Mouse (Mus musculus): ENCODE measurements around the gene Rptor.

The Rptor gene

GRCm38 (mm10) chr11:119784672-119785341 lies 182.1 kb downstream of the Rptor start:
- DNase-seq (ENCODE audit: low spot score), result no peak

DNA sequence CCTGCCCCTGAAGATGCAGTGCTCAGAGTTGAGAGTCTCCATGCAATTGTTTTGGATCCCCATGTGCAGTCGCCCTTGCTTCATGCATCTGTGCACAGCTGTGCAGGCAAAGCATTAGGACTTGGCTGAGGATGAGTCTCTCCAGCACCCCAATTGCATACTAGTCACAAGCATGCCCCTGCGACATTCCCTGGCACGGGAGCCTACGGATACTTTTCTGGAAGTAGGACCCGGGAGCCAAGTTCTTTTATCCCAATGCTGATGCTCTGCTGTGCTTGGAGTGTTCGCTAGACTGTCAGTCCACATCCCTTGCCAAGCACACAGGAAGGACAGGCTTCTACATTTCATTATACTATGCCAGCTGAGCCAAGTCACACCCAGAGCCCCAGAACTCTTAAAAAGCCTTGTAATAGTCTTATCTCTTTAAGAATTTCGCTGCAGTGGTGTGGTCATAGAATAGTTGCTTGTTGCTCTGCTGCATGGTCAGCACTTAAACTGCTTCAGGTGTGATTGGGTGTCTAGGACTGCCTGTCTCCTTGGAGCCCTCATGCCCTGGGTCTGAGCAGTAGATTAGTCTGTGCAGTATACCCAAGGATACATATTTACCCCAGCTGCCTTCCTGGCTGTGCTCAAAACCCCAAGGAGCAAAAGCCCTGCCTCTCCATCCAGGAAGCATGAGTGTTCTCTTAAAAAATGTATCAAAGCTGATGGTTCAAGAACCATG lies 183.1 kb downstream of the Rptor start:
- DNase-seq (ENCODE audit: low spot score), result no peak

GRCm38 (mm10) chr11:119786385-119786880 lies 183.7 kb downstream of the Rptor start:
- DNase-seq (ENCODE audit: low spot score), result no peak

DNA sequence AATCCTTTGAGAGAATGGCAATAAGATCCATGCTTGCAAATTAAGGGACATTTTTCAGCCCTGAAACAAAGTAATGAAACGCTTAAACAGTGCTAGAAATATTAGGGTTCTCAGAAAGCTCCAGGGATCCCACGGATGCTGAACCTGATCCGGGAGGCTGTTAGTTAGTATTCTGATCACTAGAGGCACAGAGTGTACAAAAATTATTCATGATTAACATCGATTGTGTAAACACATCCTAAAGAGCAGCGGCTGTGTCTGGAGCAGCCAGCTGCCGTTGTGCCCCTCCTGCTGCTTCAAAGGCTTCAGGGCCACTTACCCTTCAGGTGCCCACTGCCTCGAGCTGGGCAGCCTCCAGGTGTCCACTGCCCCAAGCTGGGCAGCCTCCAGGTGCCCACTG lies 185.8 kb downstream of the Rptor start:
- no peak for DNase-seq (ENCODE audit: low spot score)

- no peak for DNase-seq (ENCODE audit: low spot score)
Measured at GRCm38 (mm10) chr11:119788919-119789713, 186.4 kb downstream of the Rptor start.

- no peak for DNase-seq (ENCODE audit: low spot score)
Measured at GRCm38 (mm10) chr11:119791923-119792564, 189.3 kb downstream of the Rptor start.

GRCm38 (mm10) chr11:119793378-119793777 lies 190.7 kb downstream of the Rptor start:
- no peak for DNase-seq (ENCODE audit: low spot score)

GRCm38 (mm10) chr11:119794020-119794419 lies 191.3 kb downstream of the Rptor start:
- no peak for DNase-seq (ENCODE audit: low spot score)

DNA sequence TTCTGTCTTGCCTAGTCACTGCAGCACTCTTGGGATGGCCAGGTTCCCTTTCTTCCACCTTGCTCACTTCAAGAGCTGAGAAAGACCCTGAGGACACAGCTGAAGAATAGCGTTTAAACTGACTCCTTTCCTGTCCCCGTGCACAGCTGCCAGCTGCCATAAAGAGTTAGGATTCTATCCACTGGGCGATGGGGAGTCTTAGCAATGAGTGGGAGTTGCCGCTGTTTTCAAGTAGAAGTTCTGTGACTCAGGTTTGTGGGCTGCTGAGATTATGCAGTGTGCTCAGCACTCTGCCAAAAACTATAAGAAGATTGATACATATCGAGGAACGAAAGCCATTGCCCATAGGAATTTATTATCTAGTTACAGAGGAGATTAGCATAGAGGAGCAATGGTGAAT lies 192.0 kb downstream of the Rptor start:
- no peak for DNase-seq (ENCODE audit: low spot score)

GRCm38 (mm10) chr11:119796406-119796805 lies 193.7 kb downstream of the Rptor start:
- no peak for DNase-seq (ENCODE audit: low spot score)

DNA sequence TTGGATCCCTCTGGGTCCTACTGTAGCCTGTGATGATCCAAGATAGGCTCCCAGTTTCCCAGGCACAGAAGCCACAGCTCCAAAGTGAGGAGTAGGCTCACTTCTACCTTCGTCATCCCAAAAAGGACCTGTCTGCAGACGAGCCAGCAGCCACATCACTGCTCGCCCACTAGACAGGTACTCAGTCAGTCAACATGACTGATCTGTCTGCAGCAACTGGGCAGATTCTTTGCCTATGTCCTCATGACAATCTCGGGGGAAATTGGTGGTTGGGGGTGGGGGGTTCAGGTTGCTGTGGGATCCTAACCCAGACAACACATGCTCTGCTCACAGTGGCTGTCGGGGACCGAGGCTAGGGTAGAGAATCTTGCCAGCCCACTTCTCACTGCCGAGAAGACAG lies 194.1 kb downstream of the Rptor start:
- no peak for DNase-seq (ENCODE audit: low spot score)

GRCm38 (mm10) chr11:119799536-119799935 lies 196.8 kb downstream of the Rptor start:
- DNase-seq (ENCODE audit: low spot score), result no peak

- DNase-seq (ENCODE audit: low spot score), result no peak
Measured at GRCm38 (mm10) chr11:119801855-119802254, 199.2 kb downstream of the Rptor start.

DNA sequence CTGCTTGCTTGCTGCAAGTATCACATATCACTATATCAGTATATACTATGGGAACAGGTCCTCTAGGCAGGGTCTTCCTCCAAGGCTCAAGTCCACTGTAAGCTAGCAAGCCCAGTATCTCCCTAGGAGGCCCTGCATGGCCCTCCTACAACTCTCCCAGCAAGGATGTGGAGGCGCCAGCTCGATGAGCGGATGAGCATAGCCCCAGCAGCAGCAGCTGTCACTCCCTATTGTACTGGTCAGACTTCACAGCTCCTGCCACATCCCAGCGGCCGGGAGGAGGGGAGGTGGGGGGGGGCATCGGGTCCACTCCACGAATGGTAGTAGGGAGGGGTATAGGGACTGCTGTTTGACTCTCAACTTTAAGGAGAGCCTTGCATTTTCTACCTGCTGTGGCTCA lies 200.2 kb downstream of the Rptor start:
- DNase-seq (ENCODE audit: low spot score), result no peak

GRCm38 (mm10) chr11:119804392-119804791 lies 201.7 kb downstream of the Rptor start:
- no peak for DNase-seq (ENCODE audit: low spot score)

- no peak for DNase-seq (ENCODE audit: low spot score)
Measured at GRCm38 (mm10) chr11:119805112-119805750, 202.5 kb downstream of the Rptor start.

DNA sequence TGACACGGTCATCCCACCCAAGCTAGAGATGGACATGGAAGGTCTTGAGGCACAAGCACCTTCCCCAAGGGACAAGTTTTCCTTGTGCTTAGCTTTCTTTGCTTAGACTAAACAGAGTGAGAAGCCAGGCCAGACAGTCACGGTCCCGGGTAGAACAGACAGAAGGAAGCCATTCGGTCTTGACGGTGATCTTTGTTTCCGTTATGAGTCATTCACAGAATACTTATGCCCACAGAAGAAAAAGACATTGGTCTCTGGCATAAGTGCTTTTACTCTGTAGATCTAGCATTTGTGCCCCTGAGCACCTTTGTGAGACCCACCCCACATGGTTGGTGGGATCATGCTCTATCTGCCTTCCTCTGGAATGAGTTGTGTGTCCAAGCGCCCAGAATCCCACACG lies 203.8 kb downstream of the Rptor start:
- DNase-seq (ENCODE audit: low spot score), result no peak

GRCm38 (mm10) chr11:119807431-119808031 lies 204.8 kb downstream of the Rptor start:
- no peak for DNase-seq (ENCODE audit: low spot score)

- no peak for DNase-seq (ENCODE audit: low spot score)
Measured at GRCm38 (mm10) chr11:119808647-119809280, 206.1 kb downstream of the Rptor start.

GRCm38 (mm10) chr11:119809309-119809708 lies 206.6 kb downstream of the Rptor start:
- DNase-seq (ENCODE audit: low spot score), result no peak

GRCm38 (mm10) chr11:119811022-119811421 lies 208.3 kb downstream of the Rptor start:
- DNase-seq (ENCODE audit: low spot score), result no peak
